Mouse (Mus musculus): ENCODE data around the gene Ccdc102a.

- TF ChIP-seq CTCF (IDR thresholded peaks at IDR 0.05; ENCODE audit: borderline replicate concordance, extremely low read depth, insufficient read depth, insufficient read length) = no peak
- TF ChIP-seq POLR2A (IDR thresholded peaks at IDR 0.05; ENCODE audit: borderline replicate concordance, extremely low read depth, insufficient read depth, insufficient read length, poor library complexity, severe bottlenecking) = no peak
Observed at GRCm38 (mm10) chr8:94916960-94917324, 956 bp downstream of the Ccdc102a start.
